Mouse (Mus musculus): ENCODE data around the gene Vmn1r20.
"Not testable (repeated sequence)": the region's sequence is repeated elsewhere in the genome, so short reads cannot be mapped to it uniquely, and the experiment has no call there.

Vmn1r20 gene

GRCm38 (mm10) chr6:57428630-57429029 lies at the start of gene Vmn1r20:
Gene Vmn1r20 (plus strand): TSS chr6:57428930.
- DNase-seq, result no peak

GRCm38 (mm10) chr6:57395683-57396082 lies 33.0 kb upstream of the Vmn1r20 start, which contains the start of gene Vmn1r18:
Gene Vmn1r18 (minus strand): TSS chr6:57395783.
- no peak for DNase-seq

- not testable (repeated sequence) for DNase-seq
Measured at GRCm38 (mm10) chr6:57403480-57403879, 25.2 kb upstream of the Vmn1r20 start, which contains the start of gene Vmn1r19. Gene Vmn1r19 (plus strand): TSS chr6:57403780.

- no peak for DNase-seq
Measured at GRCm38 (mm10) chr6:57431196-57431595, 2.5 kb downstream of the Vmn1r20 start.

DNA sequence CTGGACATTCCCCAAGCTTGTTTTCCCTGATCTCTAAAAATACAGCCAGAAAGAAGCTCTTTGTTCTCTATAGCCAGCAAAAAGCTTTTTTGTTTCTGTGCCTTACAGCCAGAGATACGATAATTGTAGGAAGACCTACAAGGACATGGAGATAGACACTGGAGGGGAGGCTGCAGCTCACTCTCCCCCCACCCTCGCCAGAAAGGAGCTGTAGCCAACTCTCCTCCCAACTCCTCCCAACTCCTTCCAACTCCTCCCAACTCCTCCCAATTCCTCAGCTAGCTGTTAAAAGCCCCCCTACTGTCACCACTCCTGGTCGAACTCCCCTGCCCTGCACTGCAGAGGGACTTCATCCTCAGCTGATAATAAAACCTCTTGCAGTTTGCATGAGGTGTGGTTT lies 39.4 kb downstream of the Vmn1r20 start:
- not testable (repeated sequence) for DNase-seq

All from thymus, postnatal 36 days (tissue).